Mouse (Mus musculus) heart, embryonic 11.5 days (tissue): Measurements from ENCODE around the gene Kcnj10. TPM values are rescaled to one million over a fixed set of nuclear protein-coding genes. Genes with fewer than 3 reads are reported as not detected.

Experiments used
- ATAC-seq: fragments of 200-750 bp; cut with Nextera tagmentation; replicated peaks from 2 replicates; pipeline ENCODE4 v1.8.0; 2017; ENCODE audit warnings: moderate library complexity; ENCODE audit not compliant: insufficient number of reproducible peaks, low FRiP score, low TSS enrichment
- H3K27ac ChIP-seq: fragments of 300-500 bp; sonication (generic); 2 replicates; pipeline ENCODE4 v1.5.1; 2014; ENCODE audit warnings: mild to moderate bottlenecking, low read depth, low read length
- H3K27me3 ChIP-seq: fragments of 300-500 bp; sonication (generic); 2 replicates; pipeline ENCODE4 v1.6.1; 2014; ENCODE audit warnings: mild to moderate bottlenecking, low read length, mixed read lengths; ENCODE audit not compliant: control insufficient read depth, insufficient read depth
- H3K36me3 ChIP-seq: fragments of 300-500 bp; sonication (generic); 2 replicates; pipeline ENCODE4 v1.6.1; 2014; ENCODE audit warnings: mild to moderate bottlenecking, low read length, moderate library complexity, mixed read lengths; ENCODE audit not compliant: control insufficient read depth, insufficient read depth
- H3K4me1 ChIP-seq: fragments of 300-500 bp; sonication (generic); 2 replicates; pipeline ENCODE4 v1.6.1; 2014; ENCODE audit warnings: low read length; ENCODE audit not compliant: control insufficient read depth, insufficient read depth
- H3K4me2 ChIP-seq: fragments of 300-500 bp; sonication (generic); 2 replicates; pipeline ENCODE4 v1.6.1; 2014; ENCODE audit warnings: mild to moderate bottlenecking, moderate library complexity
- H3K4me3 ChIP-seq: fragments of 300-500 bp; sonication (generic); 2 replicates; pipeline ENCODE4 v1.5.1; 2014; ENCODE audit warnings: low read depth, low read length
- H3K9ac ChIP-seq: fragments of 300-500 bp; sonication (generic); 2 replicates; pipeline ENCODE4 v1.6.1; 2014; ENCODE audit warnings: mild to moderate bottlenecking, low read depth, low read length, moderate library complexity
- H3K9me3 ChIP-seq: fragments of 300-500 bp; sonication (generic); replicated peaks from 2 replicates; pipeline ENCODE4 v1.6.1; 2016; ENCODE audit warnings: low read length; ENCODE audit not compliant: control insufficient read depth
- WGBS: fragments of 180-500 bp; shearing (Covaris S2); extraction: QIAGEN DNeasy Blood & Tissue Kit; methylation state at CpG from one replicate; pipeline ENCODE4 v1.1.7; 2014; ENCODE audit not compliant: insufficient replicate concordance; 5-methylcytosine and 5-hydroxymethylcytosine counted together
- polyA plus RNA-seq: library from polyadenylated mRNA; unstranded; fragments of >200 nt; fragmentation: Nextera tagmentation; extraction: Ambion mirVana; gene quantifications from 2 replicates; pipeline ENCODE4 v1.2.1, GENCODE M21; 2014

Kcnj10 gene
- polyA plus RNA-seq, 1 experiment from 2014 or later: 0.09 TPM

- no peaks in the 10 kb centered on the region for H3K9me3 ChIP-seq
- H3K36me3 ChIP-seq: no peaks in the 10 kb centered on the region
- no peak overlapping the region for H3K27ac ChIP-seq
- WGBS: 33% methylated on average over 1 of the region's 1 CpGs
- ATAC-seq: no peak; the same call in 1 of the 2 replicates
- no peak overlapping the region for H3K9ac ChIP-seq
- no peaks in the 10 kb centered on the region for H3K4me1 ChIP-seq
- no peak overlapping the region for H3K4me2 ChIP-seq
- no peaks in the 10 kb centered on the region for H3K27me3 ChIP-seq
- no peak overlapping the region for H3K4me3 ChIP-seq
Observed at GRCm38 (mm10) chr1:172423393-172423792, 82.4 kb downstream of the Kcnj10 start.

Other genes starting within 250 kb of the Kcnj10 start
- gene Pex19, start 214.5 kb upstream of the Kcnj10 start, polyA plus RNA-seq: 120 and 139 TPM in 2 replicates
- 85.4 and 105 TPM in 2 replicates for gene Dcaf8, start 193.1 kb upstream of the Kcnj10 start, polyA plus RNA-seq
- gene Pea15a, start 134.4 kb upstream of the Kcnj10 start, polyA plus RNA-seq: 121 and 147 TPM in 2 replicates
- 205 and 230 TPM in 2 replicates for gene Casq1, start 121.3 kb upstream of the Kcnj10 start, polyA plus RNA-seq
- 0.31 and 0.35 TPM in 2 replicates for gene Atp1a4, start 82.8 kb upstream of the Kcnj10 start, polyA plus RNA-seq
- 22.8 and 24.0 TPM in 2 replicates for gene Igsf8, start 79.6 kb upstream of the Kcnj10 start, polyA plus RNA-seq
- 4.7 and 7.0 TPM in 2 replicates for gene Atp1a2, start 43.1 kb upstream of the Kcnj10 start, polyA plus RNA-seq
- 0.59 and 0.77 TPM in 2 replicates for gene Kcnj9, start 11.9 kb upstream of the Kcnj10 start, polyA plus RNA-seq
- 8.8 and 9.8 TPM in 2 replicates for gene Pigm, start 35.3 kb downstream of the Kcnj10 start, polyA plus RNA-seq
- 1.1 and 1.2 TPM in 2 replicates for gene Slamf9, start 134.1 kb downstream of the Kcnj10 start, polyA plus RNA-seq
- 9.3 and 12.0 TPM in 2 replicates for gene Igsf9, start 140.6 kb downstream of the Kcnj10 start, polyA plus RNA-seq
- gene Tagln2, start 158.8 kb downstream of the Kcnj10 start, polyA plus RNA-seq: 248 and 295 TPM in 2 replicates
- 2.6 and 2.7 TPM in 2 replicates for gene Cfap45, start 179.6 kb downstream of the Kcnj10 start, polyA plus RNA-seq
- 0.28 TPM in 1 of 2 replicates, not detected in the other for gene Vsig8, start 214.7 kb downstream of the Kcnj10 start, polyA plus RNA-seq
- not detected in 2 replicates for gene Slamf8, start 249.4 kb downstream of the Kcnj10 start, polyA plus RNA-seq